Mouse (Mus musculus) layer of hippocampus, adult 9-10 months (tissue): ENCODE results near the gene Kitl.
A peak's percentile ranks its signal among the peaks of the same experiment; 100 is the strongest.

Experiments used
- DNase-seq: peaks from one replicate; pipeline ENCODE4 v3.0.0; 2022; ENCODE audit warnings: low spot score

The Kitl gene

GRCm38 (mm10) chr10:100015370-100016325, at the start of gene Kitl:
TSS of gene Kitl (plus strand) at chr10:100015630.
- DNase-seq, result no peak

GRCm38 (mm10) chr10:99972866-99973265, 42.6 kb upstream of the Kitl start:
- no peak for DNase-seq

GRCm38 (mm10) chr10:99980096-99980495, 35.3 kb upstream of the Kitl start:
- DNase-seq, result no peak

- DNase-seq, result no peak
Measured at GRCm38 (mm10) chr10:99980916-99981315, 34.5 kb upstream of the Kitl start.

- no peak for DNase-seq
Measured at GRCm38 (mm10) chr10:99981887-99982286, 33.5 kb upstream of the Kitl start.

GRCm38 (mm10) chr10:99986745-99987144, 28.7 kb upstream of the Kitl start:
- no peak for DNase-seq

- no peak for DNase-seq
Measured at GRCm38 (mm10) chr10:99989758-99990157, 25.7 kb upstream of the Kitl start.

GRCm38 (mm10) chr10:99992121-99992520, 23.3 kb upstream of the Kitl start:
- DNase-seq, result no peak

- no peak for DNase-seq
Measured at GRCm38 (mm10) chr10:100001452-100001851, 14.0 kb upstream of the Kitl start.

- DNase-seq, result no peak
Measured at GRCm38 (mm10) chr10:100003797-100004196, 11.6 kb upstream of the Kitl start.

- DNase-seq, result no peak
Measured at GRCm38 (mm10) chr10:100009681-100010080, 5.7 kb upstream of the Kitl start.

GRCm38 (mm10) chr10:100010291-100010690, 5.1 kb upstream of the Kitl start:
- DNase-seq, result no peak

- no peak for DNase-seq
Measured at GRCm38 (mm10) chr10:100014096-100014495, 1.3 kb upstream of the Kitl start.

- peak; percentile 21 for DNase-seq
Measured at GRCm38 (mm10) chr10:100016326-100016709, 888 bp downstream of the Kitl start.

- no peak for DNase-seq
Measured at GRCm38 (mm10) chr10:100016941-100017770, 1.7 kb downstream of the Kitl start.

- no peak for DNase-seq
Measured at GRCm38 (mm10) chr10:100017771-100018070, 2.3 kb downstream of the Kitl start.

GRCm38 (mm10) chr10:100018493-100018892, 3.1 kb downstream of the Kitl start:
- DNase-seq, result no peak

- DNase-seq, result no peak
Measured at GRCm38 (mm10) chr10:100019246-100020195, 4.1 kb downstream of the Kitl start.

GRCm38 (mm10) chr10:100022090-100022834, 6.8 kb downstream of the Kitl start:
- DNase-seq, result no peak

- no peak for DNase-seq
Measured at GRCm38 (mm10) chr10:100022835-100023093, 7.3 kb downstream of the Kitl start.

- DNase-seq, result no peak
Measured at GRCm38 (mm10) chr10:100025665-100026064, 10.2 kb downstream of the Kitl start.
